Mouse (Mus musculus): ENCODE results near the gene BC029722. TPM values are rescaled to one million over a fixed set of nuclear protein-coding genes. Genes with fewer than 3 reads are reported as not detected.

The BC029722 gene
- 23.6 to 27.8 TPM (median 24.7 TPM) in 4 replicates for total RNA-seq (2023; ENCODE audit: inconsistent age)

GRCm38 (mm10) chr2:155819392-155819448 is at the start of gene BC029722:
Gene BC029722 (minus strand): TSS chr2:155819426.

GRCm38 (mm10) chr2:155834732-155835131 is 15.5 kb upstream of the BC029722 start, which contains the start of gene Fam83c:
Gene Fam83c (minus strand): TSS chr2:155834854.

GRCm38 (mm10) chr2:155826630-155827424 is 7.6 kb upstream of the BC029722 start, which contains the start of gene Eif6:
Gene Eif6 (minus strand): TSS chr2:155826925.

GRCm38 (mm10) chr2:155774927-155775684 is 44.1 kb downstream of the BC029722 start, which contains the start of gene Mmp24:
Gene Mmp24 (plus strand): TSS chr2:155775342.

Other genes starting within 250 kb of the BC029722 start
- gene Gss, start 226.6 kb downstream of the BC029722 start, total RNA-seq (2023; ENCODE audit: inconsistent age), result 8.4 to 13.3 TPM (median 11.0 TPM) in 4 replicates
- gene Myh7b, start 208.2 kb downstream of the BC029722 start, total RNA-seq (2023; ENCODE audit: inconsistent age), result not detected in 4 replicates
- 151 to 173 TPM (median 162 TPM) in 4 replicates for gene Trpc4ap, start 127.0 kb downstream of the BC029722 start, total RNA-seq (2023; ENCODE audit: inconsistent age)
- 34.6 to 41.1 TPM (median 37.6 TPM) in 4 replicates for gene Edem2, start 90.0 kb downstream of the BC029722 start, total RNA-seq (2023; ENCODE audit: inconsistent age)
- gene Gm17581, start 83.6 kb downstream of the BC029722 start, total RNA-seq (2023; ENCODE audit: inconsistent age), result not detected in 4 replicates
- gene Procr, start 68.3 kb downstream of the BC029722 start, total RNA-seq (2023; ENCODE audit: inconsistent age), result not detected in 4 replicates
- not detected in 4 replicates for gene Mmp24, start 44.1 kb downstream of the BC029722 start, total RNA-seq (2023; ENCODE audit: inconsistent age)
- 87.8 to 99.3 TPM (median 93.3 TPM) in 4 replicates for gene Eif6, start 7.5 kb upstream of the BC029722 start, total RNA-seq (2023; ENCODE audit: inconsistent age)
- gene Fam83c, start 15.4 kb upstream of the BC029722 start, total RNA-seq (2023; ENCODE audit: inconsistent age), result 0.15 to 0.33 TPM (median 0.26 TPM) in 3 of 4 replicates, not detected in the other
- 27.6 to 43.5 TPM (median 29.5 TPM) in 4 replicates for gene Uqcc1, start 110.9 kb upstream of the BC029722 start, total RNA-seq (2023; ENCODE audit: inconsistent age)
- not detected in 4 replicates for gene Gm15557, start 121.3 kb upstream of the BC029722 start, total RNA-seq (2023; ENCODE audit: inconsistent age)
- not detected in 4 replicates for gene Gdf5, start 125.9 kb upstream of the BC029722 start, total RNA-seq (2023; ENCODE audit: inconsistent age)
- 58.5 to 67.9 TPM (median 59.6 TPM) in 4 replicates for gene Cep250, start 137.0 kb upstream of the BC029722 start, total RNA-seq (2023; ENCODE audit: inconsistent age)
- gene 6430550D23Rik, start 188.6 kb upstream of the BC029722 start, total RNA-seq (2023; ENCODE audit: inconsistent age), result 1.2 to 4.4 TPM (median 2.7 TPM) in 4 replicates
- gene Ergic3, start 188.6 kb upstream of the BC029722 start, total RNA-seq (2023; ENCODE audit: inconsistent age), result 76.6 to 107 TPM (median 94.4 TPM) in 4 replicates
- gene Fer1l4, start 233.5 kb upstream of the BC029722 start, total RNA-seq (2023; ENCODE audit: inconsistent age), result not detected in 4 replicates
- gene Spag4, start 245.7 kb upstream of the BC029722 start, total RNA-seq (2023; ENCODE audit: inconsistent age), result 4.1 to 6.1 TPM (median 5.5 TPM) in 4 replicates